Mouse (Mus musculus): ENCODE measurements at regions not wholly inside any gene's neighbourhood (a gene's known extent, or its start where the extent isn't known, plus 50 kb on each side); places are given as distances from the start of the nearest gene placed in this dataset.

DNA sequence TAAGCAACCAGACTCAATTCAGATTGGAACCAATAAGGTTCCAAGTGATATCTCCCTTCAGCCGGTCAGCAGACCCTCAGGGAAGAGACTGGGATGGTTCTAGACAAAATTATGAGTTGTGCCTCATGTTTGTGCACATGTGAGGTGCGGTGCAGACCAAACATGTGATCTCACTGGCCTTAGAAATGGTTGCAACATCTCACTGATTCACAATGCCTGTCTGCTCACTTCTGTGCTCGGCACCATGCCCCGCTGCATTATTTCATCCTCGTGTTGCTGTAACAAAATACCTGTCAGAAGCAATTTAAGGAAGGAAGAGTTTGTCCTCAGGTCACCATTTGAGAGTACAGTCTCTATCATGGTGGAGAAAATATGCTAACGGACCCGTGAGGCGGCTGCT, 66.9 kb upstream of the Dusp10 start:
- no peak for ATAC-seq (replicated peaks; ENCODE audit: poor library complexity, severe bottlenecking)

DNA sequence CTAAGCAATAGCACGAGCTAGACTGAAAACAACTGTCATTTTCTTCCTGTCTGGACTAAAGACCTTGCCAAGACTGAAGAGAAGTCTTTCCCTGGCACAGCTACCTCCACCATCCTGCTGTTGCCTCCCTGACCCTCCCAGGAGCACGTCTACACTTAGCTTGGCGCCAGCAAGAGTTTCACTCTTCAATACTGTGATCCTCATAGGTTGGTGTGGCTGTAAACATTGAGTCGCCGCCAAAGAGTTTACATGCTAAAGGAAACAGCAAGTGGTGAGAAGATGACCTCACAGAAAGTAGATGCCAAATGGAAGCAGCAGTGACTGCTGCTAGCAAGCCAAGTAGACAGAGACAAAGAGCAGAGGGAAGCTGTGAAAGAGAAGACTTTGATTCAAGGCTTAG, 66.0 kb upstream of the Dusp10 start:
- no peak for ATAC-seq (replicated peaks; ENCODE audit: poor library complexity, severe bottlenecking)

DNA sequence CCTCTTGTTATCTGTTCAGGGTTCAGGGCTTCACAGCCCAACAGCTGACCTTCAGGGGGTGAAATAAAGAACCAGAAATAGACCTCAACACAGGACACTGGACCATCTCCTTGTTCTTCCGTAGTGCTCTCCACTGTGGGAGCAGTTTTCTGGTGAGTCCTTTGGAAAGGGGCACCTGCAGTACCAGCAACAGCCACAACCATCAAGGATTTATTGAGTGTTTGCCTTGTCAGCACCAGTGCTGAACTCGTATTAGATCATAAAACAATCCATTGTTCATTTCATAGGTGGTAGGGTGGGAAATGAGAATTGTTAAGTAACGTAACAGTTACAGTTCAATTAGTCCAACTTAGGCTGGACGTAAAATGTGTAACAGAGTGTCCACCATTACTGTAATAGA, 63.9 kb upstream of the Dusp10 start:
- ATAC-seq (replicated peaks; ENCODE audit: poor library complexity, severe bottlenecking), result no peak

DNA sequence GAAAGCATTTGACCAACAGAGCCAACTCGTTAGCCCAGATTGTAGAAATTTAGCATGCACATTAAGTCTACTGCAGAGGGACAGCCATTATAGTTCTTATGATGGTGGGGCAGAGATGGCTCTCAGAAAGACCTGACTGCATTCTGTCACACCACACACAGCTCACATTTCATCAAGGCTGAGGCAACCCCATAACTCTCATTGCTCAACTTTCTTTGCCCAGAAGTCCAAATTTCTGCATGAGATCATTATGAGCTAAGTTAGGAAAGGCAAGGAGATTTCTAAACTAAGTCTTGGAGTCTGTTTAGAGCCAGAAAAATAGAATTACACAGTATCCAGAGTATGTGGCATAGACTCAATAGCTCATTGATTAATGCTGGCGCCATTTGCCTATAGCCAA, 59.0 kb upstream of the Dusp10 start:
- ATAC-seq (replicated peaks; ENCODE audit: poor library complexity, severe bottlenecking), result no peak

DNA sequence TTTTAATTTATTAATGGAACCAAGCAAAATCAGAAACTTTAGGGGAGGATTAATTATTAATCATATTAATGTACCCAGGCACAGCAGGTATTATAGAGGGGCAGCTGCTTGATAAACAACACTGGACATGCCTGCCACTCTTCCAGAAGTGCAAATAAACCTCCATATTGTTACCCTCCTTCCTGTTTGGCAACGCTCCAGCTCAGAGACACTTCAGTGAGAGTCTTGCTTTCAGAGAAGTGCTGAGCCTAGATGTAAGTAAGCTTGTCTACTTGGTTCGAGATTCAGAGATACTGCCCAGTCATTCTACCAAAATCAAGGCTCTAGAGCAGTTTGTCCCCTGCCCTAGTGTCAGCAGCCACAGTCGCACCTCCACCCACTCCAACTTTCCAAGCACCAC, 56.7 kb upstream of the Dusp10 start:
- no peak for ATAC-seq (replicated peaks; ENCODE audit: poor library complexity, severe bottlenecking)

DNA sequence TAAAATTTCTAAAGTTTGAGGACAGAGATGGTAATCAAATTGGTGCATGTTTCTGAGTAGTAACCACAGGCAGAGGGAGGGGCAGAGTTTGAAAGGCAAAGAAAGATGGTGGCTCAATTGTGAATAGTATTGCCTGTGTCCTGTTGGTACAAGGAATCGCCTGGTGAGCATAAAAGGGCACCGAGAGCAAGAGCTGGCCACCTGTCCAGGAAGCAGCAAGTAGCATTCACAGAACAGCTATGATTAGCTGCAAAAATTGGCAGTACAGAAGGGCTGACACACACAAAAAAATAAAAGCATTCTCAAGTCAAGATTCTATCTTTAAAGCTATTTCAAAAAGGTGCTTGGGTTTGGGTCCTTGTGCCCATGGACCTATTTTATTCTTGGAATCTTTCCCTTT, 51.7 kb upstream of the Dusp10 start:
- no peak for ATAC-seq (replicated peaks; ENCODE audit: poor library complexity, severe bottlenecking)

DNA sequence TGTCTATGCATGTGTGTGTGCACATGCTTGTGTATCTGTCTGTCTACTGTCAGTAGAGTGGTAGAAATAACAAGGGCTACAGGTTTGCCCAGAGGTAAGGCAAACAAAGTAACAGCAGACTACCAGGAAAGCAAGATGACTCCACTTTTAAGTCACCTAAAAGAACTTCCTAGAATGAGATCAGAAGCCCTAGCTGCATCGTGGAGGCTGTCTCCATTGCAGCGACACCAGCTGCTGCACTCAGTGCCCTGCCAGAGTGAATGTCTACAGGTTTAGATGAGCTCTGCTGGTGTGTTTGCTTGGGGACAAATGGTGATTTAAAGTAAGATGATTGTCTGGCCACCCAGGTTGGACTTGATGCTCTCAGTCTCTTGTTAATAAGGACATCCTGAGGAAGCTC, 50.6 kb upstream of the Dusp10 start:
- no peak for ATAC-seq (replicated peaks; ENCODE audit: poor library complexity, severe bottlenecking)

DNA sequence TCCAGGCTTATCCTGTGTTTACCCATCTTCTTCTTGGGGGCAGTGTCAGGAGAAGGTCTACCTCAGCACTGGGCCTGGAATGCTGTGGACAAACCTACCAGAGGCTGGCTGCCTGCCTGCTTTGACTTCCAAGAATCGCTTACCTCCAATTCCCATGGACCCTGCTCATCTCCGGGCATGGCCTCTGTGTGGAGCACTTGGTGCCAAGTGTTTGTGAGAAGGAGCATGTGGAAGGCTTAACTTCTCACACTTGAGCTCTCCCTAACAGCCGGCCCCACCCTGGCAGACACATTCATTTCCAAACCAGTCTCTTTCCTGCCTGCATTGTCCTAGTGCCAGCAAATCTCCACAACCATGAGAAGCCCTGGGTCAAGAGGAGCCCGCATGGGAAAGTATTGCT, 49.8 kb upstream of the Dusp10 start:
- no peak for ATAC-seq (replicated peaks; ENCODE audit: poor library complexity, severe bottlenecking)
